Mouse (Mus musculus) spleen, adult 2 months (tissue): ENCODE measurements around the gene Dnajc17.

Source experiments
- CTCF ChIP-seq: fragments of 200-500 bp; IDR thresholded peaks from 2 replicates; pipeline ENCODE4 v1.5.1; 2011; ENCODE audit warnings: mild to moderate bottlenecking, inconsistent platforms; ENCODE audit not compliant: insufficient read depth, insufficient read length, insufficient replicate concordance; ENCODE audit errors: extremely low read depth
- POLR2A ChIP-seq: fragments of 200-500 bp; IDR thresholded peaks from 2 replicates; pipeline ENCODE4 v1.6.1; 2011; ENCODE audit warnings: low read depth, low read length, inconsistent platforms

DNA sequence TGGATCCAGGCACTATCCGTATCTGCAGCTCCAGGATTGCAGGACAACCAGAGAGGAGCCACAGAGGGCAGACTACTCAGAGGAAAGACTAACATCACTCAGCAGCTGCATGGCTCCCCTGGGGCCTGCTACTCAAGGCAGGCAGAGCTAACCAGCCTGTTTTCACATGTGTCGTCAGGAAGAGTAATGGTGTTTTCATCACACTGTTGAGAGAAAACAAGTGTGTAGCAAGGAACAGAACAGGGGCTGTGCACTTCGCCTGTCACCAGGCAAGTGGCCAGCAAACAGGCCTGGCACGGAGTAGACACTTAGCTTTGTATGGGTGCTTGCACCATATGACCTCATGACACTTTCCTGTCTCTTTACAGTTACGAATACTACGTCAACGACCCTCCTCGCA is 37.0 kb downstream of the Dnajc17 start:
- TF ChIP-seq CTCF (no peak), POLR2A (no peak)
